In genomic region chr6:58933189-58933913, GRCm38 (mm10) we compare ENCODE assay signal across 8 mouse cellular contexts. TPM values are rescaled to one million over a fixed set of nuclear protein-coding genes. Genes with fewer than 3 reads are reported as not detected.
DNase-seq lines count a peak whose midpoint lies in the region; ATAC-seq and TF ChIP-seq lines count a peak whose summit lies in the region.

No protein-coding gene starts in this region.

- no peaks in the 10 kb centered on the region for H3K9me3 ChIP-seq in lung, embryonic 14.5 days (ENCODE audit: low read depth, low read length)

- no peak overlapping the region for H3K4me3 ChIP-seq in lung, embryonic 14.5 days (ENCODE audit: low read depth, low read length)

- no peak overlapping the region for H3K4me2 ChIP-seq in lung, embryonic 14.5 days

- no peak overlapping the region for H3K9ac ChIP-seq in lung, embryonic 14.5 days

- intact Hi-C loops in left cerebral cortex, postnatal 25 days (cut with DNase I): loop anchor here (1.0 to 2.0 kb wide), 2 partner anchors 9 to 27 kb away; partner anchors contain the start of gene Nap1l5

- no peaks in the 10 kb centered on the region for H3K36me3 ChIP-seq in lung, embryonic 14.5 days (ENCODE audit: insufficient read depth)

- peak; percentile 47 for DNase-seq in lung, embryonic 14.5 days
- no peak for DNase-seq in lung, adult 18-20 months
- DNase-seq in frontal cortex, postnatal 10 days (ENCODE audit: low spot score in 2 of 2): peak; percentile 47 to 78
- DNase-seq in left cerebral cortex, postnatal 25 days (ENCODE audit: low spot score in 2 of 2): peak; percentile 85 to 97
- DNase-seq in right cerebral cortex, postnatal 36 days (ENCODE audit: low spot score in 2 of 2): peak; percentile 74 to 87
- DNase-seq in spleen, postnatal 4 days (ENCODE audit: low spot score in 2 of 2): no peak
- no peak for DNase-seq in kidney, postnatal 4 days

- no peak for ATAC-seq in lung, embryonic 14.5 days (ENCODE audit: insufficient read depth)
- no peak for ATAC-seq in CD4-positive, CD25-positive, alpha-beta regulatory T cell, adult 4 months

- no peak for TF ChIP-seq CTCF in lung, embryonic 14.5 days (IDR thresholded peaks at IDR 0.05; ENCODE audit: low read depth)

- no peaks in the 10 kb centered on the region for H3K4me1 ChIP-seq in lung, embryonic 14.5 days (ENCODE audit: insufficient read depth)

- WGBS in lung, embryonic 14.5 days: 51% methylated on average over 6 of the region's 6 CpGs

- H3K27ac ChIP-seq in lung, embryonic 14.5 days (ENCODE audit: low read depth): no peak overlapping the region

- H3K27me3 ChIP-seq in lung, embryonic 14.5 days (ENCODE audit: insufficient read depth, low read length): no peaks in the 10 kb centered on the region

RNA-seq across cellular contexts. Expression of gene Nap1l5, which starts 26.5 kb away (rescaled TPM):
- polyA plus RNA-seq in lung, embryonic 14.5 days (2014; fragmentation: Nextera tagmentation; extraction: Ambion mirVana): 4.7 and 5.6 TPM in 2 replicates
- 100 to 1,000 TPM; 306 to 357 TPM for total RNA-seq in left cerebral cortex, postnatal 25 days (2021)
- not detected for polyA plus RNA-seq in CD4-positive, CD25-positive, alpha-beta regulatory T cell, adult 4 months (2017; shearing (Covaris generic))

Comparison
In these comparisons a context has a peak if more than half of its experiments do, and no peak if none do; other contexts are left out.
1. DNase-seq: peak in lung, embryonic 14.5 days (single experiment), frontal cortex, postnatal 10 days (2 of 2), left cerebral cortex, postnatal 25 days (2 of 2) and right cerebral cortex, postnatal 36 days (2 of 2); none in lung, adult 18-20 months (0 of 2), spleen, postnatal 4 days (0 of 2) and kidney, postnatal 4 days (0 of 2).